Mouse (Mus musculus): ENCODE data around the gene Kcnk5. TPM values are rescaled to one million over a fixed set of nuclear protein-coding genes. Genes with fewer than 3 reads are reported as not detected.

Gene Kcnk5
- total and polyA plus RNA-seq, 3 experiments = 9.3 to 10.9 TPM; not detected in 1

DNA sequence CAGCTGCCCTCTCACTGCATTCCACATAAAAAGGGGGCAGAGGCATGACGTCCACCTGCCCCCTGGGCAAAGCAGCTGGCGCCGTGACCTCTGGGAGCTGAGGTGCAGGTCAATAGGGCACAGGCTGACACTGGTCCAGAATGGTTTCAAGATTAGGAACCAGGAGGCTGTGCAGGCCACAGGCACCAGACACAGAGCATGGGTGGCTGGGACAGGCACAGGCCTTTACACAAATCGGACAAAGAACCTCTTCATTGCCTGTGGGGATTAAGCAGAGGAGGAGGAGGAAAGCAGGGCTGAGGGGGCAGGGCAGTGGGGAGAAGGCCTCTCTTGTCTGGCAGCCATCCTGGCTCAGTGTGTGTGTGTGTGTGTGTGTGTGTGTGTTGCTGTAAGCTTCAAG lies 37.5 kb downstream of the Kcnk5 start:
- TF ChIP-seq POLR2AphosphoS5 (IDR thresholded peaks at IDR 0.05; ENCODE audit: borderline replicate concordance, low read depth, low read length) = no peak
- H3K4me3 ChIP-seq (ENCODE audit: control insufficient read depth in 1 of 2, insufficient read depth in 1 of 2, low read depth in 2 of 2, low read length in 2 of 2) = no peak overlapping the region

DNA sequence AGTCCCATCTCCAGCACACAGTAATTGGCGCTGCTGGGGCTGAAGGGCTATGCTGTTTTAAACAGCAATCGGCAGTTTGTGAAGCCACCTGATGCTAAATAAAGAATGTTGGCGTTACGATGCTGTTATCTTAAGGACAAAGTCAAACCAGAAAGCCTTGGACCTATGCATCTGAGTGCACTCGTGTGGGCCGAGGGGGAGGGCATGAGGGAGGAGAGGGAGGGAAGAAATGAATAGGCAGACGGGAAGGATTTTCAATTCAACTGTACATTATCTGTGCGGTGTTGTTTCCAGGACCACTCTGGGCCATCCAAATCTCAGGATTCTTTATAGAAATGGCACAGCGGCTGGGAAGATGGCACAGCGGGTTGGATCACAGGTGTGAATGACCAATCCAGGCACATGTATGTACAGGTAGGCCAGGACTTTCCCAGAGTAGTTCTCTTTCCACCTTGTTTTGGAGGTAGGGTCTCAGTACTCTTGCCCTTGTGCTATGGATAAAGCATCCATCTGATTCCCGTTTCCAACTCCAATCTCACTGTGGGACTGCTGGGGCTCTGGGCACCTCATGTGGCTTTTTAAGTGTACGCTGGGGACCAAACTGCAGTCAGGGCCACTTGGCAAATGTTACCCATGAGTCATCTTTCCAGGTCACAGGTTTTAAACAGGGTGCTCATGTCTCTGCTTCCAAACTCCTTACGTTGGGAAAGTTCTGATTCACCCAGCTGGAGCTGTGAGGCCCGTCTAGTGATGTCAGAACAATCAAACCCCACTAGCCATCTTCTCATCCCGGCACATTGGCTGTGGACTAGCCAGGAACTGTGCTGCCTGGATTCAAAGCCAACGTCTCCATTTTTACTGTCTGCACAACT lies 42.9 kb downstream of the Kcnk5 start, which contains the start of gene Saysd1:
Saysd1 (minus strand) TSS at position 51 of the 872 bp plus-strand sequence.
- Histone ChIP-seq H3K27me3 (ENCODE audit: control insufficient read depth in 1 of 2, insufficient read depth in 2 of 2, low read length in 2 of 2) (no peaks in the 10 kb centered on the region), H3K9ac (ENCODE audit: control insufficient read depth, low read depth, low read length, poor library complexity, severe bottlenecking) (no peak within 1 kb of the TSS), H3K27ac (ENCODE audit: control insufficient read depth, low read depth, low read length) (no peak within 1 kb of the TSS), H3K9me3 (replicated peaks; ENCODE audit: insufficient read depth, low read length) (no peaks in the 10 kb centered on the region), H3K4me1 (ENCODE audit: control insufficient read depth in 1 of 2, insufficient read depth in 2 of 2, low read length in 2 of 2) (no peaks in the 10 kb centered on the region), H3K36me3 (ENCODE audit: control insufficient read depth in 1 of 2, insufficient read depth in 2 of 2, low read length in 2 of 2) (no peaks in the 10 kb centered on the region), H3K4me3 (ENCODE audit: control insufficient read depth in 1 of 2, insufficient read depth in 1 of 2, low read depth in 2 of 2, low read length in 2 of 2) (no peak within 1 kb of the TSS), H3K79me2 (ENCODE audit: control insufficient read depth, insufficient read depth, low read length, poor library complexity) (no peaks in the 10 kb centered on the region)
- no peak for DNase-seq (ENCODE audit: low read depth, low spot score)
- TF ChIP-seq ZNF384 (IDR thresholded peaks at IDR 0.05; ENCODE audit: low read depth, low read length) (0 out of 2 replicates have a peak, but pooled peaks have one; percentile 22), JUND (IDR thresholded peaks at IDR 0.05; ENCODE audit: low read depth, low read length) (no peak)

More for the DNA sequence above, 37.5 kb downstream of the Kcnk5 start:
- Histone ChIP-seq H3K36me3 (ENCODE audit: control insufficient read depth in 1 of 2, insufficient read depth in 2 of 2, low read length in 2 of 2) (no peaks in the 10 kb centered on the region), H3K79me2 (ENCODE audit: control insufficient read depth, insufficient read depth, low read length, poor library complexity) (no peaks in the 10 kb centered on the region), H3K9ac (ENCODE audit: control insufficient read depth, low read depth, low read length, poor library complexity, severe bottlenecking) (no peak overlapping the region), H3K4me1 (ENCODE audit: control insufficient read depth in 1 of 2, insufficient read depth in 2 of 2, low read length in 2 of 2) (no peaks in the 10 kb centered on the region), H3K27ac (ENCODE audit: control insufficient read depth, low read depth, low read length) (no peak overlapping the region), H3K9me3 (replicated peaks; ENCODE audit: insufficient read depth, low read length) (no peaks in the 10 kb centered on the region), H3K27me3 (ENCODE audit: control insufficient read depth in 1 of 2, insufficient read depth in 2 of 2, low read length in 2 of 2) (no peaks in the 10 kb centered on the region)
- no peak for DNase-seq (ENCODE audit: low read depth, low spot score)

DNA sequence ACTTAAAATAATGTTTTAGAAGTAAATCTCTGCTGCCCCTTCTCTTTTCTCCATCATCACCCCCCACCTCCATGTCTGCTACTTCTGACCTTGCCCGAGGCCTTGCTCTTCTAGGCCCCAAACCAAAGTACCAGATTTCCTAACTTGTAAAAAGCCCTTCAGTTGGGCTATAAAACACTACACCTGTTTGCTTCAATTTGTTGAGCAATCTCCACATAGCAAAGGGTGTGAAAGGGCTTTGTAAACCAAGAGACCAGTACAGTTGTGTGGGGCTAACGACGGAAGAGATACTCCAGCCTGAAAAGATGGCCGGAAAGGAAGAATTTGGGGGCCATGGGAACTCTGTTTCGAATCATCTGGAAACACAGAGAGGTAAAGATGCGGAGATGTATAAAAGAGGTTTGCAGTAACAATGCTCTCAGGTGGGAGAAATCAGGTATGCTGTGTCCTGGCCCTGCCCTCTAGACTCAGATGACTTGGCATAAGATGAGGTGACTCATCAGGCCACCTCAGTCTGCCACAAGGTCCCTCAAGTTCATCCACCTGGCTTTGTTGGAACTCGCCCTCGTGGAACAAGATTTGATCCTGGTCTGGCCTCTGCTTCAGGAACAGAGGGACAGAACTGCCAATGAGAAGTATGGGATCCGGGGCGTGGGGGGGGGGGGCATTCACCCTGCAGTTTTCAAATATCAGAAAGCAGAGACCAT lies 46.5 kb downstream of the Kcnk5 start:
- Histone ChIP-seq H3K36me3 (ENCODE audit: control insufficient read depth in 1 of 2, insufficient read depth in 2 of 2, low read length in 2 of 2) (no peaks in the 10 kb centered on the region), H3K9ac (ENCODE audit: control insufficient read depth, low read depth, low read length, poor library complexity, severe bottlenecking) (no peak overlapping the region), H3K4me1 (ENCODE audit: control insufficient read depth in 1 of 2, insufficient read depth in 2 of 2, low read length in 2 of 2) (no peaks in the 10 kb centered on the region)

DNA sequence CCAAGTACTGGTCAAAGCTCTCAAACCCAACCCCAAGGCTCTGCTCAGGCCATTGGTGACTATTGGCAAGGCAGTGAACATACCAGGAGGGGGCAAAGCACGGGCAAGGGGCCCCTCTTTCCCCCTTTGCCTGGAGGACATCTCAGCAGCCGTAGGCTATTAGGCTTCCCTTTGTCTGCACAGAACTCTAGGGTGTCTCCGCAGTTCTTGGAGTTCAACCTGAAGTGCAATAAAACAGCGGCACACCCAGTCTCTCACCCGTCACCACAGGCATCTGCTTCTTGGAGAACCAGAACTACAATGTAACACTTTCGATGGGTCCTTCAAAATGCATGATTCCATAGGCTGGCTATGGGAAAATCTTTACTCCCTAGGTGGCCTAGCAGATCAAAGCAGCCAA lies 53.4 kb downstream of the Kcnk5 start:
- DNase-seq (ENCODE audit: low read depth, low spot score) = no peak
- H3K79me2 ChIP-seq (ENCODE audit: control insufficient read depth, insufficient read depth, low read length, poor library complexity) = no peaks in the 10 kb centered on the region
- no peaks in the 10 kb centered on the region for H3K4me1 ChIP-seq (ENCODE audit: control insufficient read depth in 1 of 2, insufficient read depth in 2 of 2, low read length in 2 of 2)
- H3K9ac ChIP-seq (ENCODE audit: control insufficient read depth, low read depth, low read length, poor library complexity, severe bottlenecking) = no peak overlapping the region
- no peak overlapping the region for H3K27ac ChIP-seq (ENCODE audit: control insufficient read depth, low read depth, low read length)
- no peak overlapping the region for H3K4me3 ChIP-seq (ENCODE audit: control insufficient read depth in 1 of 2, insufficient read depth in 1 of 2, low read depth in 2 of 2, low read length in 2 of 2)
- H3K27me3 ChIP-seq (ENCODE audit: control insufficient read depth in 1 of 2, insufficient read depth in 2 of 2, low read length in 2 of 2) = no peaks in the 10 kb centered on the region; a peak in 1 of 4 replicates
- no peaks in the 10 kb centered on the region for H3K9me3 ChIP-seq (replicated peaks; ENCODE audit: insufficient read depth, low read length)
- no peaks in the 10 kb centered on the region for H3K36me3 ChIP-seq (ENCODE audit: control insufficient read depth in 1 of 2, insufficient read depth in 2 of 2, low read length in 2 of 2)
- TF ChIP-seq GATA1 (IDR thresholded peaks at IDR 0.05; ENCODE audit: low read depth, low read length) = no peak
- TF ChIP-seq BHLHE40 (IDR thresholded peaks at IDR 0.05; ENCODE audit: borderline replicate concordance, low read depth, low read length) = no peak
- TF ChIP-seq MAX (IDR thresholded peaks at IDR 0.05; ENCODE audit: low read length) = no peak
- no peak for TF ChIP-seq MAFK (IDR thresholded peaks at IDR 0.05; ENCODE audit: borderline replicate concordance, low read depth, low read length)
- TF ChIP-seq KAT2A (conservative IDR thresholded peaks at IDR 0.05; ENCODE audit: low read depth, low read length) = no peak
- TF ChIP-seq GABPA (IDR thresholded peaks at IDR 0.05; ENCODE audit: low read depth, low read length) = no peak
- no peak for TF ChIP-seq ETS1 (IDR thresholded peaks at IDR 0.05; ENCODE audit: low read depth, low read length)
- no peak for TF ChIP-seq CHD2 (IDR thresholded peaks at IDR 0.05; ENCODE audit: low read length)
- TF ChIP-seq TCF12 (IDR thresholded peaks at IDR 0.05; ENCODE audit: low read depth, low read length) = no peak
- TF ChIP-seq RAD21 (IDR thresholded peaks at IDR 0.05; ENCODE audit: low read depth, low read length) = no peak
- no peak for TF ChIP-seq MEF2A (IDR thresholded peaks at IDR 0.05; ENCODE audit: extremely low read depth, insufficient replicate concordance, low read depth, low read length, poor library complexity, severe bottlenecking)
- no peak for TF ChIP-seq EP300 (IDR thresholded peaks at IDR 0.05; ENCODE audit: low read depth in 1 of 2, low read length in 2 of 2)
- TF ChIP-seq ZKSCAN1 (IDR thresholded peaks at IDR 0.05; ENCODE audit: low read depth, low read length) = no peak
- no peak for TF ChIP-seq TBP (IDR thresholded peaks at IDR 0.05; ENCODE audit: low read depth, low read length)

More for the DNA sequence above, 46.5 kb downstream of the Kcnk5 start:
- H3K27me3 ChIP-seq (ENCODE audit: control insufficient read depth in 1 of 2, insufficient read depth in 2 of 2, low read length in 2 of 2) = no peaks in the 10 kb centered on the region
- H3K4me3 ChIP-seq (ENCODE audit: control insufficient read depth in 1 of 2, insufficient read depth in 1 of 2, low read depth in 2 of 2, low read length in 2 of 2) = no peak overlapping the region
- H3K27ac ChIP-seq (ENCODE audit: control insufficient read depth, low read depth, low read length) = no peak overlapping the region
- H3K9me3 ChIP-seq (replicated peaks; ENCODE audit: insufficient read depth, low read length) = no peaks in the 10 kb centered on the region
- no peak for DNase-seq (ENCODE audit: low read depth, low spot score)
- H3K79me2 ChIP-seq (ENCODE audit: control insufficient read depth, insufficient read depth, low read length, poor library complexity) = no peaks in the 10 kb centered on the region
- no peak for TF ChIP-seq E2F4 (IDR thresholded peaks at IDR 0.05; ENCODE audit: borderline replicate concordance, low read depth, low read length)
- no peak for TF ChIP-seq ZMIZ1 (IDR thresholded peaks at IDR 0.05; ENCODE audit: low read depth, low read length)

All from MEL (cell line).